Mouse (Mus musculus) Patski (cell line): ENCODE results near the gene Vmn1r123. TPM values are rescaled to one million over a fixed set of nuclear protein-coding genes. Genes with fewer than 3 reads are reported as not detected.
"Not testable (repeated sequence)": the region's sequence is repeated elsewhere in the genome, so short reads cannot be mapped to it uniquely, and the experiment has no call there.

Experiments
- ATAC-seq: fragments of 100-300 bp; one replicate; pipeline ENCODE4 v1.8.0; 2021
- CTCF ChIA-PET: fragments of 350-600 bp; sonication (Branson Sonifier 250); formaldehyde crosslinking; loops from one replicate; lab custom pipeline; 2022; ENCODE audit warnings: inconsistent platforms; lab: Charles Lee
- POLR2A ChIA-PET: fragments of 350-600 bp; sonication (Branson Sonifier 250); formaldehyde crosslinking; loops from one replicate; lab custom pipeline; 2022; ENCODE audit warnings: antibody characterized with exemption, inconsistent platforms; lab: Charles Lee
- DNase-seq: peaks from one replicate; pipeline ENCODE4 v3.0.0-alpha.2; 2011; ENCODE audit warnings: low read depth, low spot score
- H3K27me3 ChIP-seq: fragments of 371-371 bp; one replicate; pipeline ENCODE4 v1.5.1; 2021
- in situ Hi-C: fragments of 300-500 bp; cut with MboI; formaldehyde crosslinking; loops from 3 replicates; pipeline ENCODE4 v1.11.1; 2018; ENCODE audit warnings: low pct_unique_long_range_greater_than_20kb, mixed read lengths
- polyA plus RNA-seq: library from polyadenylated mRNA; unstranded; gene quantifications from one replicate; pipeline ENCODE4 v1.2.3, GENCODE M21; 2021

Gene Vmn1r123
- polyA plus RNA-seq = not detected

GRCm38 (mm10) chr7:21161885-21162284 is at the start of gene Vmn1r123:
Vmn1r123 (plus strand) TSS chr7:21162185.
- CTCF ChIA-PET, in situ Hi-C loops, ATAC-seq, DNase-seq, H3K27me3 ChIP-seq, POLR2A ChIA-PET: not testable (repeated sequence)

- H3K27me3 ChIP-seq, in situ Hi-C loops, DNase-seq, ATAC-seq, CTCF ChIA-PET, POLR2A ChIA-PET: not testable (repeated sequence)
Observed at GRCm38 (mm10) chr7:21134028-21134427, 28.0 kb upstream of the Vmn1r123 start, which contains the start of gene Vmn1r122. Vmn1r122 (minus strand) TSS chr7:21134128.

GRCm38 (mm10) chr7:21190323-21190722 is 28.3 kb downstream of the Vmn1r123 start, which contains the start of gene Gm5157:
Gm5157 (minus strand) TSS chr7:21190423.
- POLR2A ChIA-PET, ATAC-seq, DNase-seq: not testable (repeated sequence)

More at GRCm38 (mm10) chr7:21190323-21190722, 28.3 kb downstream of the Vmn1r123 start, which contains the start of gene Gm5157:
- in situ Hi-C loops, CTCF ChIA-PET, H3K27me3 ChIP-seq: not testable (repeated sequence)

Other genes starting within 250 kb of the Vmn1r123 start
- not detected for gene Vmn1r118, start 249.8 kb upstream of the Vmn1r123 start, polyA plus RNA-seq
- not detected for gene Vmn1r119, start 149.7 kb upstream of the Vmn1r123 start, polyA plus RNA-seq
- not detected for gene Vmn1r120, start 108.4 kb upstream of the Vmn1r123 start, polyA plus RNA-seq
- not detected for gene Vmn1r121, start 63.7 kb upstream of the Vmn1r123 start, polyA plus RNA-seq
- not detected for gene Vmn1r122, start 28.1 kb upstream of the Vmn1r123 start, polyA plus RNA-seq
- gene Gm5157, start 28.2 kb downstream of the Vmn1r123 start, polyA plus RNA-seq = not detected
- not detected for gene Vmn1r124, start 98.4 kb downstream of the Vmn1r123 start, polyA plus RNA-seq
- not detected for gene Vmn1r125, start 110.0 kb downstream of the Vmn1r123 start, polyA plus RNA-seq
- not detected for gene Vmn1r126, start 139.3 kb downstream of the Vmn1r123 start, polyA plus RNA-seq
- not detected for gene Vmn1r127, start 157.7 kb downstream of the Vmn1r123 start, polyA plus RNA-seq
- not detected for gene Vmn1r128, start 187.2 kb downstream of the Vmn1r123 start, polyA plus RNA-seq
- not detected for gene Vmn1r129, start 199.1 kb downstream of the Vmn1r123 start, polyA plus RNA-seq